Mouse (Mus musculus) forebrain, embryonic 11.5 days (tissue): ENCODE data around the gene 4931428F04Rik. TPM values are rescaled to one million over a fixed set of nuclear protein-coding genes. Genes with fewer than 3 reads are reported as not detected.

Experiments used
- ATAC-seq: fragments of 200-750 bp; cut with Nextera tagmentation; replicated peaks from 2 replicates; pipeline ENCODE4 v1.8.0; 2017; ENCODE audit warnings: moderate TSS enrichment; ENCODE audit not compliant: low FRiP score
- DNase-seq: peaks from one replicate; pipeline ENCODE4 v3.0.0-alpha.2; 2017; ENCODE audit warnings: low spot score
- H3K27ac ChIP-seq: fragments of 300-500 bp; sonication (generic); 2 replicates; pipeline ENCODE4 v1.5.1; 2014; ENCODE audit warnings: low read depth, low read length
- H3K27me3 ChIP-seq: fragments of 300-500 bp; sonication (generic); 2 replicates; pipeline ENCODE4 v1.6.1; 2014; ENCODE audit warnings: mild to moderate bottlenecking, low read length, mixed read lengths; ENCODE audit not compliant: control insufficient read depth, insufficient read depth
- H3K36me3 ChIP-seq: fragments of 300-500 bp; sonication (generic); 2 replicates; pipeline ENCODE4 v1.6.1; 2014; ENCODE audit warnings: mild to moderate bottlenecking, low read length, moderate library complexity, mixed read lengths; ENCODE audit not compliant: control insufficient read depth, insufficient read depth
- H3K4me1 ChIP-seq: fragments of 300-500 bp; sonication (generic); replicated peaks from 2 replicates; pipeline ENCODE4 v1.6.1; 2014; ENCODE audit warnings: low read length, mixed read lengths; ENCODE audit not compliant: control insufficient read depth, insufficient read depth
- H3K4me2 ChIP-seq: fragments of 300-500 bp; sonication (generic); 2 replicates; pipeline ENCODE4 v1.6.1; 2014; ENCODE audit warnings: low read depth, mild to moderate bottlenecking, low read length, moderate library complexity, mixed read lengths; ENCODE audit not compliant: severe bottlenecking
- H3K4me3 ChIP-seq: fragments of 300-500 bp; sonication (generic); 2 replicates; pipeline ENCODE4 v1.5.1; 2014; ENCODE audit warnings: low read depth, low read length
- H3K9ac ChIP-seq: fragments of 300-500 bp; sonication (generic); 2 replicates; pipeline ENCODE4 v1.6.1; 2014; ENCODE audit warnings: low read length
- H3K9me3 ChIP-seq: fragments of 300-500 bp; sonication (generic); 2 replicates; pipeline ENCODE4 v1.6.1; 2016; ENCODE audit warnings: low read length, mixed read lengths; ENCODE audit not compliant: control insufficient read depth
- WGBS: fragments of 180-500 bp; shearing (Covaris S2); extraction: QIAGEN DNeasy Blood & Tissue Kit; methylation state at CpG from one replicate; pipeline ENCODE4 v1.1.7; 2014; 5-methylcytosine and 5-hydroxymethylcytosine counted together
- polyA plus RNA-seq: library from polyadenylated mRNA; unstranded; fragments of >200 nt; fragmentation: Nextera tagmentation; extraction: Ambion mirVana; gene quantifications from 2 replicates; pipeline ENCODE4 v1.2.1, GENCODE M21; 2014

4931428F04Rik gene
- polyA plus RNA-seq, 1 experiment from 2014 or later, result 23.4 TPM

DNA sequence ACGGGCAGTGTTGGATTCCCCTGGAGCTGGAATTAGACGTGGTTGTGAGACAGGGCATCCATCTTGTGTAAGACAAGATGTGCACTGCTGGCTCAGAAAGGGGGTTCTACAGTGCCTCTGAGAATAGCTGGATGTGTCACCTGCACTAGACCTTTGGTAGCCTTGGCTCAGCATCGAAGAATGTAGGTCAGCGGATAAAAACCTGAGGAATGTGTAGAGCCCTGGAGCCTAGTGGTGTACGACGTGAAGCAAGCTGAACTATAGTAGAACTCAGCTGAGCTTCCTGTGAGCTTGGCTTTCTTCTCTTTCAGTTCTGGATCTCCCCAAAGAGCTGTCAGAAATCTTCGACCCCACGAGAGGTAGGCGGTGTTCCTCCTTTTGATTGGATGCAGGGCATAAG is 14.2 kb upstream of the 4931428F04Rik start:
- no peak overlapping the region for H3K4me2 ChIP-seq
- H3K9me3 ChIP-seq, result no peaks in the 10 kb centered on the region
- H3K27ac ChIP-seq, result no peak overlapping the region
- DNase-seq, result no peak
- no peak for ATAC-seq
- H3K27me3 ChIP-seq, result no peaks in the 10 kb centered on the region
- peaks cover 21% of the 10 kb centered on the region for H3K36me3 ChIP-seq
- H3K4me3 ChIP-seq, result no peak overlapping the region
- no peak overlapping the region for H3K9ac ChIP-seq
- H3K4me1 ChIP-seq, result peaks cover 8% of the 10 kb centered on the region
- WGBS, result 85% methylated on average over 9 of the region's 9 CpGs

GRCm38 (mm10) chr8:105303396-105303795 is 13.7 kb upstream of the 4931428F04Rik start:
- Histone ChIP-seq H3K9me3 (no peaks in the 10 kb centered on the region), H3K27me3 (no peaks in the 10 kb centered on the region), H3K9ac (no peak overlapping the region), H3K36me3 (peaks cover 21% of the 10 kb centered on the region), H3K4me1 (peaks cover 13% of the 10 kb centered on the region), H3K4me2 (no peak overlapping the region), H3K4me3 (no peak overlapping the region), H3K27ac (no peak overlapping the region)
- ATAC-seq (no peak), DNase-seq (no peak)
- 88% methylated on average over 8 of the region's 8 CpGs for WGBS

DNA sequence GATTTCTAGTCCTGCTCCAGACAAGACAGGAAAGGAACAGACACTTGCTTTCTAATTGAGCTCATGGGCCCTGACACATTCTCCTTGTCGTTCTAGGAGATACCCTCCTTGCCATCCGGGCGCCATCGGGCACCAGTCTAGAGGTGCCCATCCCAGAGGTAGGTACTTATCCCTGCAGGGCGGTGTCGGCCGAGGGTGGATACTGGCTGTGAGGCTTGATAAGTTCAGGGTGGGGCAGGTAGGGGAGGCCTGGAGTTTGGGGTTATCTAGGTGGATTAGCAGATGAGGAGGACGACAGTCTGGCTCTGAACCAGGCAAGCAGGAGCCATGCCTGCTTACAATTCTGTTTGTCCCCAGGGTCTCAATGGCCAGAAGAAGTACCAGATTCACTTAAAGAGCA is 10.3 kb upstream of the 4931428F04Rik start:
- H3K9ac ChIP-seq, result no peak overlapping the region
- peaks cover 15% of the 10 kb centered on the region for H3K36me3 ChIP-seq
- ATAC-seq, result no peak
- no peak overlapping the region for H3K27ac ChIP-seq
- 97% methylated on average over 8 of the region's 8 CpGs for WGBS
- H3K4me1 ChIP-seq, result peaks cover 10% of the 10 kb centered on the region
- no peak overlapping the region for H3K4me2 ChIP-seq
- H3K9me3 ChIP-seq, result no peaks in the 10 kb centered on the region
- no peaks in the 10 kb centered on the region for H3K27me3 ChIP-seq
- no peak overlapping the region for H3K4me3 ChIP-seq
- DNase-seq, result no peak

GRCm38 (mm10) chr8:105298351-105299252 is 8.9 kb upstream of the 4931428F04Rik start:
- Histone ChIP-seq H3K4me1 (peaks cover 10% of the 10 kb centered on the region), H3K27ac (no peak overlapping the region), H3K4me2 (peak overlapping the region; percentile 94), H3K4me3 (peak overlapping the region; percentile 98), H3K27me3 (no peaks in the 10 kb centered on the region), H3K9me3 (no peaks in the 10 kb centered on the region), H3K36me3 (peaks cover 15% of the 10 kb centered on the region), H3K9ac (peak overlapping the region; percentile 93)
- ATAC-seq (no peak), DNase-seq (no peak)
- WGBS, result 63% methylated on average over 18 of the region's 18 CpGs

- DNase-seq (peak; percentile 94), ATAC-seq (peak; percentile 92)
- Histone ChIP-seq H3K4me2 (peak within 1 kb of the TSS; percentile 94), H3K36me3 (peaks cover 15% of the 10 kb centered on the region), H3K9me3 (no peaks in the 10 kb centered on the region), H3K9ac (peak within 1 kb of the TSS; percentile 93), H3K4me1 (peaks cover 10% of the 10 kb centered on the region), H3K27me3 (no peaks in the 10 kb centered on the region), H3K4me3 (peak within 1 kb of the TSS; percentile 98), H3K27ac (peak within 1 kb of the TSS; percentile 28)
- WGBS, result under 1% methylated on average over 58 of the region's 58 CpGs
These were observed 8.0 kb upstream of the 4931428F04Rik start, which contains the start of gene E2f4 for GRCm38 (mm10) chr8:105297511-105298192. Gene E2f4 (plus strand): TSS chr8:105297663.

DNA sequence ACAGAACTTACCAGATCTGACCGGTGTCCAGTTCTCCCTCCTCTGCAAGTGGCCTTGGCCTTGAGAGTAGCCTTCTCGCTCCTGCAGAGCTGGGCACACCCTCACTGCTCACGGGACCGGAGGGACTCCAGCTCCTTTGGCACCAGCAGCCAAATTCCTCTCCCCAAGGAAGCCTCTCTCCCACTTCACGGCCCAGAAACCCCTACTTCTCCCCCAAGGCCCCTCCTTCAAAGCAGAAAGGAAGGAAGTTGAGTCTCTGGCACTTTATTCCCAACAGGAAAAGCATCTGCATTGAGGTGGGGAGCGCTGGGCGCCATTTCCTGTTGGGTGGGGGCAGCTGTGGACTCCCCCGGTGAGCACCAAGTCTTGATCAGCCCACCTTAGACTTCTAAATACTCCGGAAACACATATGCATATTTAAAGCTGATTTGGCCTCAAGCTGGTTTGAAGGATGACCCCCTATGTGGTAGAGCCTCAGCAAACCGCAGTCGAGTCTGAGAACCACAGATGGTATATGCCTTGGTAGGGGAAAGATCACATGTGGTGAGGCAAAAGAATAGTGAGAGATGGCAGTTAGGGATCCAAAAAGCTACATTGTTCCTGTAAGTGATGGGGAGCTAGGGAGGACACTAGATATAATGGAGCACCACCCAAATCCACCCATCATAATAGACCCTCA is 6.4 kb upstream of the 4931428F04Rik start, which contains the start of gene Exoc3l:
Gene Exoc3l, minus strand, starts transcription at position 207 of the 679 bp plus-strand sequence.
- Histone ChIP-seq H3K27ac (no peak within 1 kb of the TSS), H3K9ac (no peak within 1 kb of the TSS), H3K27me3 (no peaks in the 10 kb centered on the region), H3K4me2 (peak within 1 kb of the TSS; percentile 94; the same call in 1 of the 2 replicates), H3K9me3 (no peaks in the 10 kb centered on the region), H3K4me1 (peaks cover 10% of the 10 kb centered on the region), H3K4me3 (no peak within 1 kb of the TSS), H3K36me3 (peaks cover 6% of the 10 kb centered on the region)
- DNase-seq, result no peak
- WGBS, result 77% methylated on average over 11 of the region's 11 CpGs
- ATAC-seq, result no peak

GRCm38 (mm10) chr8:105295256-105295655 is 5.6 kb upstream of the 4931428F04Rik start:
- Histone ChIP-seq H3K4me3 (no peak overlapping the region), H3K36me3 (peaks cover 1% of the 10 kb centered on the region; the same call in 1 of the 2 replicates)

DNA sequence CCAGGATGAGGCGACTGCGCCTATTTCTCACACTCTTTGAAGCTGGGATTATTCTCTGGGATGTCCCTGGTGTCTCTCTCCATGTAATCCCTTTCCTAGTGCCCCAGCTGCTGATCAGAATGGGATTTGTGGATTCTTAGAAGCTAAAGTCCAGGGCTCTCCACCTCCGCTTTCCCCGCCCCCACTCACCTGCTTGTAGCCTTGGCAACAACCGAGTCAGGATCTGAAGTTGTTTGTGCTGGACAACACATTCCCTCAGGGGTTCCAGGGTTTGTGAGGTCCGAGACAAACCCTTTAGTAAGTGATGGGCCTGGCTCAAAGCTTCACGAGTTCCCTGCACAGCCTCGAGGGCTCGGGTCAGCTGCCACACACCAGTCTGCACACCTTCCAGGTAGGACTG is 5.1 kb upstream of the 4931428F04Rik start:
- peaks cover 9% of the 10 kb centered on the region for H3K27me3 ChIP-seq
- no peak overlapping the region for H3K4me3 ChIP-seq
- peaks cover 19% of the 10 kb centered on the region for H3K4me1 ChIP-seq
- no peak overlapping the region for H3K4me2 ChIP-seq
- no peak overlapping the region for H3K9ac ChIP-seq
- DNase-seq (peak; percentile 46), ATAC-seq (no peak)
- 60% methylated on average over 9 of the region's 9 CpGs for WGBS
- no peaks in the 10 kb centered on the region for H3K36me3 ChIP-seq
- H3K9me3 ChIP-seq, result no peaks in the 10 kb centered on the region
- no peak overlapping the region for H3K27ac ChIP-seq

More at GRCm38 (mm10) chr8:105295256-105295655, 5.6 kb upstream of the 4931428F04Rik start:
- H3K4me1 ChIP-seq, result peaks cover 14% of the 10 kb centered on the region
- peaks cover 7% of the 10 kb centered on the region for H3K27me3 ChIP-seq
- WGBS, result 73% methylated on average over 11 of the region's 11 CpGs
- no peak overlapping the region for H3K27ac ChIP-seq
- ATAC-seq (no peak), DNase-seq (peak; percentile 45)
- no peak overlapping the region for H3K9ac ChIP-seq
- H3K4me2 ChIP-seq, result no peak overlapping the region
- no peaks in the 10 kb centered on the region for H3K9me3 ChIP-seq
